Mouse (Mus musculus) spleen, embryonic (tissue): ENCODE measurements around the gene Fli1.

Source experiments
- CTCF ChIA-PET: fragments of 350-600 bp; sonication (Branson Sonifier 250); formaldehyde crosslinking; loops from one replicate; lab custom pipeline; 2022; lab: Charles Lee

Fli1 gene

GRCm38 (mm10) chr9:32415952-32416351 lies 126.7 kb downstream of the Fli1 start:
- CTCF ChIA-PET = no interaction called here

- CTCF ChIA-PET = no interaction called here
Observed at GRCm38 (mm10) chr9:32414956-32415355, 127.7 kb downstream of the Fli1 start.

GRCm38 (mm10) chr9:32412836-32413580 lies 129.7 kb downstream of the Fli1 start:
- CTCF ChIA-PET = interaction anchor here (0.5 kb wide), 1 partner anchor 62 kb away, joined by 4 read pairs; no protein-coding TSS in a partner anchor

- CTCF ChIA-PET = no interaction called here
Observed at GRCm38 (mm10) chr9:32411507-32411906, 131.2 kb downstream of the Fli1 start.

- CTCF ChIA-PET = no interaction called here
Observed at GRCm38 (mm10) chr9:32410671-32411070, 132.0 kb downstream of the Fli1 start.

- CTCF ChIA-PET = interaction anchor here (1.0 kb wide), 1 partner anchor 47 kb away, joined by 3 read pairs; no protein-coding TSS in a partner anchor
Observed at GRCm38 (mm10) chr9:32409060-32409961, 133.3 kb downstream of the Fli1 start.

- CTCF ChIA-PET = no interaction called here
Observed at GRCm38 (mm10) chr9:32408730-32409059, 134.0 kb downstream of the Fli1 start.

GRCm38 (mm10) chr9:32405191-32405925 lies 137.3 kb downstream of the Fli1 start:
- CTCF ChIA-PET = interaction anchor here (0.6 to 1.4 kb wide), 10 partner anchors 11 to 733 kb away, joined by 3 to 4 read pairs (median 3); no protein-coding TSS in a partner anchor

- CTCF ChIA-PET = no interaction called here
Observed at GRCm38 (mm10) chr9:32400662-32401161, 141.9 kb downstream of the Fli1 start.

- CTCF ChIA-PET = no interaction called here
Observed at GRCm38 (mm10) chr9:32400212-32400611, 142.4 kb downstream of the Fli1 start.

GRCm38 (mm10) chr9:32394761-32395161 lies 147.9 kb downstream of the Fli1 start:
- CTCF ChIA-PET = interaction anchor here (0.6 to 0.7 kb wide), 2 partner anchors 10 to 11 kb away, joined by 3 to 6 read pairs; no protein-coding TSS in a partner anchor

GRCm38 (mm10) chr9:32392716-32393115 lies 149.9 kb downstream of the Fli1 start:
- CTCF ChIA-PET = interaction anchor here (0.6 to 1.5 kb wide), 2 partner anchors 12 to 109 kb away, joined by 3 to 4 read pairs; no protein-coding TSS in a partner anchor

- CTCF ChIA-PET = interaction anchor here (1.5 kb wide), 1 partner anchor 13 kb away, joined by 4 read pairs; no protein-coding TSS in a partner anchor
Observed at GRCm38 (mm10) chr9:32391701-32392100, 151.0 kb downstream of the Fli1 start.

- CTCF ChIA-PET = interaction anchor here (1.5 kb wide), 1 partner anchor 14 kb away, joined by 4 read pairs; no protein-coding TSS in a partner anchor
Observed at GRCm38 (mm10) chr9:32391092-32391491, 151.6 kb downstream of the Fli1 start.

- CTCF ChIA-PET = interaction anchor here (0.6 kb wide), 1 partner anchor 1457 kb away, joined by 17 read pairs; no protein-coding TSS in a partner anchor
Observed at GRCm38 (mm10) chr9:32388120-32388519, 154.5 kb downstream of the Fli1 start.

GRCm38 (mm10) chr9:32384906-32385305 lies 157.8 kb downstream of the Fli1 start:
- CTCF ChIA-PET = no interaction called here

GRCm38 (mm10) chr9:32376863-32377590 lies 165.6 kb downstream of the Fli1 start:
- CTCF ChIA-PET = interaction anchor here (0.7 kb wide), 1 partner anchor 247 kb away, joined by 18 read pairs; no protein-coding TSS in a partner anchor

- CTCF ChIA-PET = no interaction called here
Observed at GRCm38 (mm10) chr9:32376031-32376430, 166.6 kb downstream of the Fli1 start.

- CTCF ChIA-PET = no interaction called here
Observed at GRCm38 (mm10) chr9:32373656-32374055, 169.0 kb downstream of the Fli1 start.
